Mouse (Mus musculus): ENCODE data around the gene Lrrc46. TPM values are rescaled to one million over a fixed set of nuclear protein-coding genes. Genes with fewer than 3 reads are reported as not detected.
A peak's percentile ranks its signal among the peaks of the same experiment; 100 is the strongest.

Gene Lrrc46
- polyA plus RNA-seq, 1 experiment from 2014 or later, result not detected

DNA sequence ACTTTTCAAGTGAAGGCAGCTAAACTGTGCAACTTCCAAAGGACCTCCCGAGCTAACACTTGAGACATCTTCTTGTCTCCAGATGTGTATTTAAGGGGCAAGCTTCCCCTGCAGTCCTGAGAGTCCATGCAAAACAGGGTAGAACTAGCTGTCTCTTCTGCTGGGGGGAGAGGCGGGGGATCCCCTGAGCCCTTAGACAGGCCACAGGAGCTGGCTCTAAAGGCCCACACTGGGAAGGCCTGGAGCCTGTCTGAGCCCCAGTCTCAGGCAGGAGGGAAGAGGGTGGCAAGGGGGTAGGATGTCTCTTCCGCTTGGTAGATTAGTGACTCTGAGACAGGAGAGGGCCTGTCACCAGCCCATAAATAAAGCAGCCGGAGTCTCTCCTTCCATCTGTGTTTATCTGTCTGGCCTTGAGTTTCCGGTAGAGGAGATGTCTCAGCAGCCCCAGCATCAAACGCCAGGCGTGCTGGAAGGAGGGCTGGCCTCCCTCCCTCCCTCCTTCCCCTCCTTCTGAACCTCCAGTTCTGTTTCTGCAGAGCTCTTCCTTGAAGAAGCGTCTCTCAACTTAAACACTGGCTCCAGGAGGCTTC is 48.4 kb downstream of the Lrrc46 start:
- no peak overlapping the region for H3K4me3 ChIP-seq (ENCODE audit: low read depth, low read length)
- H3K9me3 ChIP-seq (ENCODE audit: control insufficient read depth, low read depth, low read length), result no peaks in the 10 kb centered on the region
- H3K27me3 ChIP-seq (ENCODE audit: control insufficient read depth, insufficient read depth, low read length), result no peaks in the 10 kb centered on the region
- no peaks in the 10 kb centered on the region for H3K36me3 ChIP-seq (ENCODE audit: control insufficient read depth, insufficient read depth, low read length)
- H3K4me1 ChIP-seq (ENCODE audit: control insufficient read depth, insufficient read depth, low read length), result peaks cover 14% of the 10 kb centered on the region; the same call in 1 of the 2 replicates
- WGBS, result 23% methylated on average over 8 of the region's 8 CpGs
- no peak overlapping the region for H3K9ac ChIP-seq (replicated peaks; ENCODE audit: low read depth, low read length)
- H3K4me2 ChIP-seq (replicated peaks; ENCODE audit: low read depth, low read length), result no peak overlapping the region
- H3K27ac ChIP-seq (ENCODE audit: low read length), result peak overlapping the region; percentile 77
- no peak for ATAC-seq (ENCODE audit: insufficient number of reproducible peaks, insufficient read depth, low FRiP score, low read depth)

DNA sequence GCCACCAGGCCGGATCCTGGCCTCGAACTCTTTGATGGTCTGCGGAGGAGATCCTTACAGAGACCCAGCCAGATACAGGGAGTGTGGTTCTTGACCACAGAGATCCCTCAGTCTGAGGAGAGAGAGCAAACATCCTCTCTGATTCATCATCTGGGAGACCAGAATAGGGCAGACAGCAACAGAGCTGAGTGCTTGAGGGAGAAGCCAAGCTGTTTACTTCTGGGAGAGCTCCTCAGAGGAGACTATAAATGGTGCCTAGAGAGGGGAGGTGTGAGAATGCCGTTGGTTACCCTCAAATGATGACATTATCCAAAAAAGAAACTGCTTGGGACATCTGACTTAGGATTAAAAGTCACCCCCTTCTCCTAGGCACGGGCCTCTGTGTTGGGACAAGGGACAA is 49.7 kb downstream of the Lrrc46 start:
- H3K4me3 ChIP-seq (ENCODE audit: low read depth, low read length), result no peak overlapping the region
- no peak overlapping the region for H3K9ac ChIP-seq (replicated peaks; ENCODE audit: low read depth, low read length)
- ATAC-seq (ENCODE audit: insufficient number of reproducible peaks, insufficient read depth, low FRiP score, low read depth), result no peak
- 64% methylated on average over 5 of the region's 5 CpGs for WGBS
- no peaks in the 10 kb centered on the region for H3K27me3 ChIP-seq (ENCODE audit: control insufficient read depth, insufficient read depth, low read length)
- H3K27ac ChIP-seq (ENCODE audit: low read length), result no peak overlapping the region
- H3K4me2 ChIP-seq (replicated peaks; ENCODE audit: low read depth, low read length), result no peak overlapping the region
- H3K9me3 ChIP-seq (ENCODE audit: control insufficient read depth, low read depth, low read length), result no peaks in the 10 kb centered on the region
- H3K36me3 ChIP-seq (ENCODE audit: control insufficient read depth, insufficient read depth, low read length), result no peaks in the 10 kb centered on the region
- H3K4me1 ChIP-seq (ENCODE audit: control insufficient read depth, insufficient read depth, low read length), result peaks cover 20% of the 10 kb centered on the region; the same call in 1 of the 2 replicates

DNA sequence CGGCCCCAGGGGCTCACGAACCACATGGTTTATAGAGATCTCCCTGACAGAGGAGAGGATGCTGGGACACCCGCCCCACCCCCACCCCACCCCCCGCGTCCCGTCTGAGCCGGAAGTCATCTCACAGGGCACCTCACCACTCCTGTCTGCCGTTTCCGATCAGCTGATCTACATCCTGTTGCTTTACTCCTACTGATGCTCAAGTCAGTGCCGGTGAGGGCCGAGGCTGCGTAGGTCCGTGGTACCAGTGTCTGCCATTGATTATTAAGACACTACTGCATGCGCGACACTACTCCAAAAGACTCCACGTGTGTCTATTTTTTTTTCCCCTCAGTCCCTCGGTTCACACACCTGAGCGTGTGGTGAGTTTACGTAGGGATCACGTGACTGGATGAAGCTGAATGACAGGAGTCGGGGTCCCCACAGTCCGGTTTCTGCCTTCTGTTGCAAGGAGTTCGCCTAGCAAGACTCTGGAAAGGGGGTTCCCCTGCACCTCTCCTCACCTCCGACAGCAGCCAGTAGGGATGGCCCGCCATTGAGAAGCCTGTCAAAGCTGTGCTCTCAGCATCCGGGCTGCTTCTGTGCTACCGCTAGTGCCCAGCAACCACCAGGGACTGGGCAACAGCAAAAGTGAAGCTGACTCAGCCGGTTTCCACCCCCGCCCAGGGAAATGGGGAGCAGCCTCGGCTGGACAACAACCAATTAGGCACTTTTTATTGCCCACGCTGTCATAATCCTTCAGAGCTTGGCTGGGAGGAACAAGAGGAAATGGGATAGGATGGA is 53.1 kb downstream of the Lrrc46 start:
- Histone ChIP-seq H3K4me2 (replicated peaks; ENCODE audit: low read depth, low read length) (peak overlapping the region; percentile 39), H3K9me3 (ENCODE audit: control insufficient read depth, low read depth, low read length) (no peaks in the 10 kb centered on the region), H3K4me1 (ENCODE audit: control insufficient read depth, insufficient read depth, low read length) (peaks cover 18% of the 10 kb centered on the region; the same call in 1 of the 2 replicates), H3K27me3 (ENCODE audit: control insufficient read depth, insufficient read depth, low read length) (no peaks in the 10 kb centered on the region), H3K27ac (ENCODE audit: low read length) (no peak overlapping the region), H3K36me3 (ENCODE audit: control insufficient read depth, insufficient read depth, low read length) (no peaks in the 10 kb centered on the region), H3K4me3 (ENCODE audit: low read depth, low read length) (peak overlapping the region; percentile 13; the same call in 1 of the 2 replicates), H3K9ac (replicated peaks; ENCODE audit: low read depth, low read length) (no peak overlapping the region)
- 8% methylated on average over 31 of the region's 31 CpGs for WGBS
- ATAC-seq (ENCODE audit: insufficient number of reproducible peaks, insufficient read depth, low FRiP score, low read depth), result no peak

DNA sequence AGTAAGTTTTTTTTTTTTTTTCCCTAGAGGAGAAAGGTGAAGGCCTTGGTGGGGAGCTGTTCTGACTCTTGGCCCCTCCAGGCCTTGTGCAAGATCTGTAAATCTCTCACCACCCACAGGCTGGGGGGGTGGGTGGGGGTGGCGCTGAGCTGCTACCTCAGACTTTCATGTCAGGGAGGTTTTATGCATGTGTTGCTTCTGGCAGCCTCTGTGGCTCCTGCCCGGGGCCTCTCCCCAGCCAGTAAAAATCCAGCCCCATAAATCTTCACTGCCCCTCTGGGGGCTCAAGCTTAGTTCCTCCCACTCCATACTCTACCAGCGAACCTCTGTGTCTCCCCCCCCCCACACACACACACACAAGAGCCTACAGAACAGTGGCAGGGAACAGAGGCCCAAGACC is 54.7 kb downstream of the Lrrc46 start:
- Histone ChIP-seq H3K9me3 (ENCODE audit: control insufficient read depth, low read depth, low read length) (no peaks in the 10 kb centered on the region), H3K4me1 (ENCODE audit: control insufficient read depth, insufficient read depth, low read length) (peaks cover 12% of the 10 kb centered on the region; the same call in 1 of the 2 replicates), H3K27ac (ENCODE audit: low read length) (no peak overlapping the region), H3K4me2 (replicated peaks; ENCODE audit: low read depth, low read length) (no peak overlapping the region), H3K9ac (replicated peaks; ENCODE audit: low read depth, low read length) (no peak overlapping the region), H3K4me3 (ENCODE audit: low read depth, low read length) (no peak overlapping the region), H3K36me3 (ENCODE audit: control insufficient read depth, insufficient read depth, low read length) (no peaks in the 10 kb centered on the region), H3K27me3 (ENCODE audit: control insufficient read depth, insufficient read depth, low read length) (no peaks in the 10 kb centered on the region)
- 20% methylated on average over 3 of the region's 3 CpGs for WGBS
- no peak for ATAC-seq (ENCODE audit: insufficient number of reproducible peaks, insufficient read depth, low FRiP score, low read depth)

DNA sequence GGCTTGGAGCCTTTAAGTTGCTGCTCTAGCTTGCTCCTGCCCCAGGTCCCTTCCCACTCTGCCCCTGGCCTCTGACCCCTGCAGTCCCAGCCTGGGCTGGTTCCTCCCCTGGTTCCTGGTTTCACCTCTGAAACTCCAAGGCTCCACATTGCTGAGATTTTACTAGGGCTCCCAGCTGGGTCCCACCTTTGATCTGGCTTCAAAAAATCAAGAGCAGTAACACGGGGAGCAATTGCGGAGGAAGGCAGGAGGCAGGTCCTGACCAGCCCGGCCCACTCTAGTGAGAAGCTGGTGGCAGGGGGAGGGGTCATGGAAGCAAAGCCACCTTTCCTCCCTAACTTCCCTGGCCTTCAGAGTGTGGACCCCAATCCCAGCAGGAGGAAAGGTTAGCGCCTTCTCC is 56.3 kb downstream of the Lrrc46 start:
- H3K4me2 ChIP-seq (replicated peaks; ENCODE audit: low read depth, low read length), result no peak overlapping the region
- H3K4me1 ChIP-seq (ENCODE audit: control insufficient read depth, insufficient read depth, low read length), result peaks cover 12% of the 10 kb centered on the region; the same call in 1 of the 2 replicates

More for the DNA sequence above, 56.3 kb downstream of the Lrrc46 start:
- H3K9ac ChIP-seq (replicated peaks; ENCODE audit: low read depth, low read length), result no peak overlapping the region
- H3K4me3 ChIP-seq (ENCODE audit: low read depth, low read length), result no peak overlapping the region
- WGBS, result 38% methylated on average over 4 of the region's 4 CpGs
- H3K9me3 ChIP-seq (ENCODE audit: control insufficient read depth, low read depth, low read length), result no peaks in the 10 kb centered on the region
- H3K27ac ChIP-seq (ENCODE audit: low read length), result no peak overlapping the region
- H3K36me3 ChIP-seq (ENCODE audit: control insufficient read depth, insufficient read depth, low read length), result no peaks in the 10 kb centered on the region
- ATAC-seq (ENCODE audit: insufficient number of reproducible peaks, insufficient read depth, low FRiP score, low read depth), result no peak
- no peaks in the 10 kb centered on the region for H3K27me3 ChIP-seq (ENCODE audit: control insufficient read depth, insufficient read depth, low read length)

Small RNA genes lying within 50 kb of the gene (microRNA-seq; reads per million reads assigned to microRNA genes)
- gene Mir8103, result 1.3 reads per million

Other genes starting within 250 kb of the Lrrc46 start
- 30.4 and 36.4 TPM in 2 replicates for gene Nfe2l1, start 211.4 kb downstream of the Lrrc46 start, polyA plus RNA-seq (2014; fragmentation: Nextera tagmentation; extraction: Ambion mirVana)
- gene Copz2, start 191.5 kb downstream of the Lrrc46 start, polyA plus RNA-seq (2014; fragmentation: Nextera tagmentation; extraction: Ambion mirVana), result 136 and 141 TPM in 2 replicates
- 65.2 and 68.7 TPM in 2 replicates for gene Cdk5rap3, start 124.9 kb downstream of the Lrrc46 start, polyA plus RNA-seq (2014; fragmentation: Nextera tagmentation; extraction: Ambion mirVana)
- gene Prr15l, start 113.3 kb downstream of the Lrrc46 start, polyA plus RNA-seq (2014; fragmentation: Nextera tagmentation; extraction: Ambion mirVana), result 46.8 and 48.7 TPM in 2 replicates
- 25.2 and 26.5 TPM in 2 replicates for gene Pnpo, start 97.4 kb downstream of the Lrrc46 start, polyA plus RNA-seq (2014; fragmentation: Nextera tagmentation; extraction: Ambion mirVana)
- gene Sp2, start 58.4 kb downstream of the Lrrc46 start, polyA plus RNA-seq (2014; fragmentation: Nextera tagmentation; extraction: Ambion mirVana), result 15.7 and 19.1 TPM in 2 replicates
- 0.15 and 0.42 TPM in 2 replicates for gene Sp6, start 28.0 kb downstream of the Lrrc46 start, polyA plus RNA-seq (2014; fragmentation: Nextera tagmentation; extraction: Ambion mirVana)
- gene Scrn2, start 11.5 kb downstream of the Lrrc46 start, polyA plus RNA-seq (2014; fragmentation: Nextera tagmentation; extraction: Ambion mirVana), result 17.7 and 19.7 TPM in 2 replicates
- 86.7 and 89.2 TPM in 2 replicates for gene Mrpl10, start 153 bp upstream of the Lrrc46 start, polyA plus RNA-seq (2014; fragmentation: Nextera tagmentation; extraction: Ambion mirVana)
- 4.5 and 8.2 TPM in 2 replicates for gene Osbpl7, start 9.2 kb upstream of the Lrrc46 start, polyA plus RNA-seq (2014; fragmentation: Nextera tagmentation; extraction: Ambion mirVana)
- gene Tbx21, start 73.9 kb upstream of the Lrrc46 start, polyA plus RNA-seq (2014; fragmentation: Nextera tagmentation; extraction: Ambion mirVana), result 0.20 TPM in 1 of 2 replicates, not detected in the other
- gene Tbkbp1, start 110.1 kb upstream of the Lrrc46 start, polyA plus RNA-seq (2014; fragmentation: Nextera tagmentation; extraction: Ambion mirVana), result 3.7 TPM in 2 replicates
- gene Kpnb1, start 146.5 kb upstream of the Lrrc46 start, polyA plus RNA-seq (2014; fragmentation: Nextera tagmentation; extraction: Ambion mirVana), result 65.1 and 67.7 TPM in 2 replicates
- 90.7 and 101 TPM in 2 replicates for gene Npepps, start 239.2 kb upstream of the Lrrc46 start, polyA plus RNA-seq (2014; fragmentation: Nextera tagmentation; extraction: Ambion mirVana)